Mouse (Mus musculus) brain, embryonic 18.5 days (tissue): Measurements from ENCODE around the gene Lrrc73.

Source experiments
- DNase-seq: peaks from one replicate; pipeline ENCODE4 v3.0.0-alpha.2; 2012; ENCODE audit warnings: low read depth, low spot score

Lrrc73 gene

GRCm38 (mm10) chr17:46259675-46260074 lies 6.3 kb downstream of the Lrrc73 start:
- no peak for DNase-seq

- DNase-seq, result no peak
Observed at GRCm38 (mm10) chr17:46262201-46262694, 8.9 kb downstream of the Lrrc73 start.

GRCm38 (mm10) chr17:46265502-46265901 lies 12.2 kb downstream of the Lrrc73 start:
- DNase-seq, result no peak

GRCm38 (mm10) chr17:46265918-46266618 lies 12.7 kb downstream of the Lrrc73 start:
- peak; percentile 36 for DNase-seq

GRCm38 (mm10) chr17:46266986-46267385 lies 13.7 kb downstream of the Lrrc73 start:
- no peak for DNase-seq

GRCm38 (mm10) chr17:46267511-46267910 lies 14.2 kb downstream of the Lrrc73 start:
- no peak for DNase-seq

- no peak for DNase-seq
Observed at GRCm38 (mm10) chr17:46268026-46268720, 14.8 kb downstream of the Lrrc73 start.

- DNase-seq, result no peak
Observed at GRCm38 (mm10) chr17:46269771-46270534, 16.6 kb downstream of the Lrrc73 start.

GRCm38 (mm10) chr17:46272058-46272457 lies 18.7 kb downstream of the Lrrc73 start:
- DNase-seq, result no peak

- DNase-seq, result no peak
Observed at GRCm38 (mm10) chr17:46272675-46273074, 19.3 kb downstream of the Lrrc73 start.

GRCm38 (mm10) chr17:46273803-46274236 lies 20.5 kb downstream of the Lrrc73 start:
- DNase-seq, result no peak

- DNase-seq, result no peak
Observed at GRCm38 (mm10) chr17:46274465-46274864, 21.1 kb downstream of the Lrrc73 start.

GRCm38 (mm10) chr17:46275034-46275433 lies 21.7 kb downstream of the Lrrc73 start:
- DNase-seq, result no peak

- no peak for DNase-seq
Observed at GRCm38 (mm10) chr17:46275506-46275905, 22.2 kb downstream of the Lrrc73 start.

GRCm38 (mm10) chr17:46277586-46277985 lies 24.3 kb downstream of the Lrrc73 start:
- no peak for DNase-seq

- no peak for DNase-seq
Observed at GRCm38 (mm10) chr17:46278011-46278765, 24.9 kb downstream of the Lrrc73 start.

- DNase-seq, result peak; percentile 75
Observed at GRCm38 (mm10) chr17:46282483-46283123, 29.3 kb downstream of the Lrrc73 start, which contains the start of gene Tjap1. TSS of gene Tjap1 (minus strand) at chr17:46283026.

- no peak for DNase-seq
Observed at GRCm38 (mm10) chr17:46283140-46283539, 29.8 kb downstream of the Lrrc73 start.

GRCm38 (mm10) chr17:46283911-46284310 lies 30.6 kb downstream of the Lrrc73 start:
- no peak for DNase-seq

GRCm38 (mm10) chr17:46284653-46285052 lies 31.3 kb downstream of the Lrrc73 start:
- no peak for DNase-seq

- no peak for DNase-seq
Observed at GRCm38 (mm10) chr17:46285407-46285806, 32.1 kb downstream of the Lrrc73 start.
